Mouse (Mus musculus): Measurements from ENCODE around the gene Pgpep1.

Pgpep1 gene

DNA sequence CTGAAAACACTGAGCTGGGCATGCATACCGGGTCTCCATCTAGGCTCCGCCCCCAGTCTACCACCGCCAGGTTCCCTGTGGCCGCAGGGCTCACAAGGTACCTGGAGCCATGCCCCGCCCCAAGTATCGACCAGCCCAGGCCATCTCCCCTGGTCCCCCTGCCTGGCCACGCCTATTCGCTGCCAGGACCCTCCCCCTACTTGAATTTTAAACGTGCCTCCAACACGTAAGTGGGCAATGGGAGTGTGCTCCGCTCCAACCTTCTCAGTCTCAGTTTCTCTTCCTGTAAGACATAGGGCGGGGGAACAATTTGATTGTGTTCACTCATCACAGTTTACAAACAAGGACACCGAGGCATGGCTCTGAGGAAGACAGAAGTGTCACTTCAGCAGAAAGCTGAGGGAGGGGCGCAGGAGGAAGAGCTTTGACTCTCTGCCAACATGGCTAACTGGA lies at the start of gene Pgpep1:
Pgpep1 (minus strand) TSS at position 116 of the 453 bp plus-strand sequence.
- DNase-seq, result peak; percentile 38 to 51

DNA sequence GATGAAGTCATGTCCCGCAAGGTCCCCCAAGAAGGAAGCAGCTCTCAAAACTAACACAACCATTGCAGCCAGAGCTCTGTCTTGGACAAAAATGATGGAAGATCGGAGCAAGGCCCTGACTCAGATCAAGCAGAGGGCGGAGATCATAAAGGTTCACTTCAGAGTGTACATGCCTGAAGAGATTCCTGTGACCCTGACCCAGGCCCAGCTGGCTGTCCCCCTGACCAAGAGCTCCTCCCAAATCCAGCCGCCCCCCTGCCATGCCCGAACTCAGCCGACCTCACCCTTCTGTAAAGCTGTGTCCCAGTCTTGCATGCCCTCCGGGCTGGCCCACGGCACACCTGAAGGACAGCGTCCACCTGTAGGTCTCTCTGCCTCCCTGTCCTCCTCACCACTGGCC lies 49.6 kb upstream of the Pgpep1 start:
- no peak for DNase-seq

GRCm38 (mm10) chr8:70708281-70708680 lies 48.1 kb upstream of the Pgpep1 start:
- peak in 1 of 2 experiments; percentile 53 for DNase-seq

DNA sequence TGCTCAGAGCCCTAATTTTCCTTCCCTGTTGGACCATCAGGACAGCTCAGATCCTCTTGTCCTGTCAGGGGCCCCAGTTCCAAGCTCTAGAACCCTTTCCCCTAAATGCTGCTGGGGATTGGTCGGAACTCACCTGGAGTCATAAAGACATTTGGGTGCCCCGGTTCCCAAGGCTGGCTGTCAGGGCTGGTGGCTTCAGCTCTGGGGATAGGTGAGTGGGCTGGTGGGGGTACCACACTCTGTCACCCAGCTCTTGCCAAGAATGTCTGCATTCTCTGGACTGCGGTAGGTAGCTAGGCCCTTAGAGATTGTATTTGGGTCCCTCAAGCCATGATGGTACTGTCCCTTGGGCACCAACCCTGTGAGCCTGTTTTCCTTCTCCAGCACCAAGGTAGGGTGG lies 43.1 kb upstream of the Pgpep1 start, which contains the start of gene Iqcn:
Iqcn (plus strand) TSS at position 171 of the 400 bp plus-strand sequence.
- peak in 1 of 2 experiments; percentile 20 for DNase-seq

DNA sequence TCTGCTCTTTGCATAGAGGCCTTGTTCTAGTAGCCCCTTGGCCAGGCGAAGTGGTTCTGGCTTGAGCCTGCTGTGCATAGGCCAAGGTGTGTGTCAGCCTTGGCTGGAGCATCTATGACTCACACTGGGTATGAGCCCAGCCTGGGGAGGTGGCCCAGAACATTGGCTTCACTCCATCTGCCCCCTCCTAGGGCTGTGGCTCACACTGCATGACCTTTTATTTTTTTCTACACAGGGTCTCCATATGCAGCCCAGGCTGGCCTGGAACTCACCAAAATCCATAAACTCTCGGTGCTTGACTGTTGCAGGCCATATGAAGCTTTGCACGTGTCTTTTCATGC lies 42.6 kb upstream of the Pgpep1 start:
- peak; percentile 90 to 92 for DNase-seq

DNA sequence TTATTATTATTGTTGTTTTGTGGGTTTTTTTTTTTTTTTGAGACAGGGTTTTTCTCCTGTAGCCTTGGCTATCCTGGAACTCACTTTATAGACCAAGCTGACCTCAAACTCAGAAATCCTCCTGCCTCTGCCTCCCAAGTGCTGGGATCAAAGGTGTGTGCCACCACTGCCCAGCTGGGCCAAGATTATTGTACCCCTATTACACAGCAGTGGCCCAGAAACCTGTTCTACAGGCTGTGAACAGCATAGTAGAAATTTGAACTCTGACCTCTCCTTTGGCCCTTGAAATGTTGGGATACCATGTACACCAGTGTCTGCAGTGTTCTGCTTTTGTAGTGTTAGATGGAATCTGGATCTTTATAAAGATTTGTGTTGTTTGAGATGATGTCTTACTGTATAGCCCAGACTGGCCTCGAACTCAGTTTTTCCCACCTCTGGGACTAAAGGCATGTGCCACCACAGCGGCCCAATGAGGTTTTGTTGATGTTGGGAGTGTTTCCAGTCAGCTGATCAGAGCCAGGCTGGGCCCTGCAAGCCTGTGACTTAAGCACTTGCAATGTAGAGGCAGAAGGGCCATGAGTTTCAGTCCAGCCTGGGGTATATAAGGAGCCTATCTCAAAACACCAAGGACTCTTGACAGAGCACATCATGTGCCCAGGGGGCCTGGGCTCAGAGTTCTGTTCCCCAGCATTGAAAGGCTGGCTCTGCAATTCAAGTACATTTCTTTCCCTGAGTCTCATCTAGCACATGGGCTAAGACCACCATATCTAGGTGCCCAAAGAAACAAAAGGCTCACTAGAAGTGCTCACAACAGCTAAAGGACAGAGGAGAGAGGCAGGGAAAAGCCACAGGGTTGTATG lies 42.0 kb upstream of the Pgpep1 start:
- no peak for DNase-seq

GRCm38 (mm10) chr8:70701048-70701981 lies 41.1 kb upstream of the Pgpep1 start:
- DNase-seq, result peak in 1 of 2 experiments; percentile 33

GRCm38 (mm10) chr8:70700555-70700922 lies 40.4 kb upstream of the Pgpep1 start:
- DNase-seq, result peak; percentile 91 to 94

- DNase-seq, result peak; percentile 94 to 95
These were observed 39.8 kb upstream of the Pgpep1 start for GRCm38 (mm10) chr8:70699834-70700554.

DNA sequence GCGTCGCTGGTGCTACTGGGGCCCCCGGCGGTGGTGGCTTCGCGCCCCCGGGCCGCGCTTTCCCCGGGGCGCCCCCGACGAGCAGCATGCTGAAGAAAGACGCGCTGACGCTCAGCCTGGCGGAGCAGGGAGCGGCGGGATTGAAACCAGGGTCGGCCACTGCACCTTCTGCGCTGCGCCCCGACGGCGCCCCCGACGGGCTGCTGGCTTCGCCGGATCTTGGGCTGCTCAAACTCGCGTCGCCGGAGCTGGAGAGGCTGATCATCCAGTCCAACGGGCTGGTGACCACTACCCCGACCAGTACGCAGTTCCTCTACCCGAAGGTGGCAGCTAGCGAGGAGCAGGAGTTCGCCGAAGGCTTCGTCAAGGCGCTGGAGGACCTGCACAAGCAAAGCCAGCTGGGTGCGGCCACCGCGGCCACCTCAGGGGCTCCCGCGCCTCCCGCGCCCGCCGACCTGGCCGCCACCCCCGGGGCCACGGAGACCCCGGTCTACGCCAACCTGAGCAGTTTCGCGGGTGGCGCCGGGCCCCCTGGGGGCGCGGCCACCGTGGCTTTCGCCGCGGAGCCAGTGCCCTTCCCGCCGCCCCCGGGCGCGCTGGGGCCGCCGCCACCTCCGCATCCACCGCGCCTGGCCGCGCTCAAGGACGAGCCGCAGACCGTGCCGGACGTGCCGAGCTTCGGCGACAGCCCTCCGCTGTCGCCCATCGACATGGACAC lies 39.1 kb upstream of the Pgpep1 start:
- peak in 1 of 2 experiments; percentile 80 for DNase-seq

DNA sequence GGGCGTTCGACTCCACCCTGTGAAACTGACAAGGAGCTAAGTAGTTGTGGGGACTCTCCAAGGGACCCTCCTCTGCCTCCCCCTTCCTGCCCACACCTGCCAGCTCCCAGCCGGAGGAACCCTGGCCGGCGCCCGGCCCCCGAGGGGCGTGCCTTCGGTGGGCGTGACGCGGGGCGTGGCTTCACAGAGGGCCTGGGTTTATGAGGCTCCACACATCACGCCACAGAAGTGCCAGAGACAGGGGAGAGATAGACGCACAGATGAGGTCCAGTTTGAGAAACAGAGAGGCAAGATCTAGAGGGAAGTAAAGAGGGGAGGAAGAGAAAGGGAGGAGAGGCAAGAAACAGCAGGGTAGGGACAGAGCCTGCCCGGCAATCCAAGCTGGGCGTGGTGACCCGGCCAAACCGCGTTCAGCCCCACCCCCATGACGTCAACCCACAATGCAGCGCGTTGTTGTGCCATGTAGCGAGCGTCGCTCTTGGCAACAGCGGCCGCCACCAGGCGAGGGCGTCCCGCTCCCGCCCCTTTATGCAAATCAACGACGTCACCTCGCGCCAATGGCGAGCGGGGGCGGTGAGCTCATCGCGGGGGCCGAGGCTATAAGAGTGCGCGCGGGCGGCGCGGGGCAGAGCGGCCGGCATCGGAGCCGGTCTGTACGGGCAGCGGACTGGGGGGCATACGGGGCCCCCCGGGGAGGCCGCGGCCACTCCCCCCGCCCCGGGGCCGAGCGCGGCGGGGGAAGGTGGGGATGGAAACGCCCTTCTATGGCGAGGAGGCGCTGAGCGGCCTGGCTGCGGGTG lies 38.3 kb upstream of the Pgpep1 start, which contains the start of gene Jund:
Jund (plus strand) TSS at position 640 of the 800 bp plus-strand sequence.
- peak; percentile 100 for DNase-seq

GRCm38 (mm10) chr8:70697366-70698250 lies 37.4 kb upstream of the Pgpep1 start:
- DNase-seq, result no peak

DNA sequence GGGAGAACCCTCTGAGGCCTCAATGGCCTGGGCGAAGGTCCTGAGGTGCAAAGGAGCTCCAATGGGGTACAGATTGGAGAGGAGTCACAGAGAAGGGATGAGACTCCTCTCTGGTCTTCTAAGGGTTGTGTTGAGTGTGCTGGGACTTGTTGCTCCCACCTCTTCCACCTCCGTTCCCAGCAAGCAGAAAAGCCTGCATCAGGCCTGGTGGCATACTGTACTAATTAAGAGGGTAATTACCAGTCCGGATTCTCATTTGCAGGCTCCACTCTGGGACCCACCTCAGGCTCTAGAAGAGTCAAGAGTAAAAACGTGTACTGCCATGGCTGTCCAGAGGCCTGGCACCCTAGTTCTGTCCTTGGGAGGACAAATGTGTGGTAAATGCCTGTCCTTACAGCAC lies 36.8 kb upstream of the Pgpep1 start:
- no peak for DNase-seq

DNA sequence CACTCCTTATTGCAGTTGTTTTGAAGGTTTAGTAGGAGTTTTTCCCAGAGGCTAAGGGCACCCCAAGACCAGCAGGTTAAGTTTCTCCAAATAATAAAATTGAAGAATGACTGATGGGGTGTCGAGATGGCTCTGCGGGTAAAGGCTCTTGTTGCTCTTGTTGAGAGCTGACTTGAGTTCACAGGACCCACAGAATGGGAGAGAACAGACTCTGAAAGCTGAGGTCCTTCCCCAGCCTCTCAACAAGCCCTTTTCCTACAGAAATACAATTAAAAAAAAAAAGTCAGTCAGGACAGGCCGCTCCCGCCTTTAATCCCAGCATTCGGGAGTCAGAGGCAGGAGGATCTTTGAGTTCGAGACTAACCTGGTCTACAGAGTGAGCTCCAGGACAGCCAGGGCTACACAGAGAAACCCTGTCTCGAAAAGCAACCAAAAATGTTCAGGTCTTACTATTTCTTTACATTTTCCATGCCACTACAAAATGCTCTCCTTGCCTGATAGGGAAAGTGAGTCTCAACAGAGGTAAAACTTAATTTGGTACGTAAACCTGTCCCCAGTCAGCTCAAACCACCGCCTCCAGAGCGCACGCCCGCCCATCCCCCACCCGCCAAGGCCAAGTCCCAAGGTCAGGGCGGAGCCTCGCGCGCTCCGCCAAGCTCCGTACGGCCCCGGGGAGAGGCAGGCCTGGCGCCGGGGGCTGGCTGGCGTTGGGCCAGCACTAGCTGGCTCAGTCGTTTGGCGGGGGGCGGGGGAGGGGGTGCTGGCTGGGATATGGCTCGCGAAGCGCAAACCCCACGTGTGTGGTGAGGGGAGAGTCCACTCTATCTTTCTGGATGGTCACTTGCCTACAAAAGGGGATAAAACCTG lies 36.1 kb upstream of the Pgpep1 start:
- DNase-seq, result peak; percentile 92

DNA sequence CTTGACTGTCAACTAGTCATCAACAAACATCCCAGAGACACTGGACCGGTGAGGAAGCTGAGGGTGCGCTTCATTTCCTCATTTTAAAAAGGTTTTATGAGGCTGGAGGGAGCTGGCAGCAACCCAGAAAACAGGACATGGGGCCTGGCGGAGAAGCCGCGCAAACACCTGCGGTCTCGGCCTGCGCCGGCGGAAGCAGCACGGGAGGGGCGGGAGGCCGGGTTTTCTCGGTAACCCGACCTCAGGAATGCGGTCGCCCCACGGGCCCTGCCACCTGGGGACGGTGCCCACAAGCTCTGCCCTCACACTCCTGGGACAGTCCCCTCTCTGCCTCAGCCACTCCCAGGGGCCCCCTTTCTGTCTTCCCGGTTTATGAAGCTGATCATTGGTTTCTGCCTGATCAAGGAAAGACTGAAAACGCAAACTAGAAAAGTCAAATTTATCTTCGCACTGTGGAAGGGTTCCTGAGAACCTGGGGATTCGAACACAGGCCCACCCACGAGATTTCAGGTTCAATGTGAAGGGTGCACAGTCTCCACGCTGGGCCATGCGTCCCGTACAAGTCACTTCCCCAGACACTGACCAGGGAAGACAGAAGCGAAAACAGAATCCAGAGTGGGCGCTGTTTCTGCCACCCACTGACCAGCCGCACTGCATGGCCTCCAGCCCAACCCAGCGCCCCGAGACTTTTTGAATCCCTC lies 35.3 kb upstream of the Pgpep1 start:
- peak; percentile 71 to 74 for DNase-seq

DNA sequence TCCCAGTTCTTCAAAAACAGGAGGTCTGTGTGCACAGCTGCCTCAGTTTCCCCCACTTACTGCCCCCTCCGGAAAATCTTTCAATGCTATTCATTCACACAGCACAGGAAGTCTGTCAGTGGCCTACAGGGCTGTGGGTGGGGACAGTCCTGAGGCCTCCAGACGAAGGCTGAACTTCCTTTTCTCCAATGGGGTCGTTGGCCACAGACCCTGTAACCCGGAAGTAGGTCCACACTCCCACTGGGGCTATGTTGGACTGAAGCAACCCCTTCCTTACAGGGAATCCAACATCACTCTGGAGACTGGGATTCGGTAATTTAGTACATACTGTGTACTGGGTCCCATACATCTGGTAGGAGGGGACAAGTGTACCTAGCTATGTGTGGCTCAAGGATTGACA lies 33.4 kb upstream of the Pgpep1 start:
- no peak for DNase-seq

- peak in 1 of 2 experiments; percentile 42 for DNase-seq
These were observed 31.6 kb upstream of the Pgpep1 start for GRCm38 (mm10) chr8:70691727-70692231.

DNA sequence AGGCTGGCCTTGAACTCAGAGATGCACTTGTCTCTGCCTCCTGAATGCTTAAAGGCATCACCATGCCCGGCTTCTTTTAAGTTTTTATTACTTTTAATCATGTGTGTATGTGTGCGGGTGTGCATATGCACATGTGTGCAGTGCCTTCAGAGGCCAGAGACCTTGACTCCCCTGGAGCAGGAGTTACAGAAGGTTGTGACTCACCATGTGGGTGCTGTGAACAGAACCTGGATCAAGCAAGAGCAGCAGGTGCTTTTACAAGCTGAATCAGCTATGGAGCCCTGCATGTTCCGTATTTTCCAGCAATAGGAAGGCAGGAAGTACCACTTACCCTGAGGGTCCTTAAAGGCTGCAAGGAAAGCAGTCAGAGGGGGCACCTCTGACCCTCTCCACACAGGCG lies 31.0 kb upstream of the Pgpep1 start:
- DNase-seq, result no peak

All from cerebellum, postnatal 10 days (tissue).